Mouse (Mus musculus): ENCODE data around the gene Dock11. TPM values are rescaled to one million over a fixed set of nuclear protein-coding genes. Genes with fewer than 3 reads are reported as not detected.

The Dock11 gene
- total and polyA plus RNA-seq, 3 experiments = 0.30 to 7.1 (median 4.6) TPM

DNA sequence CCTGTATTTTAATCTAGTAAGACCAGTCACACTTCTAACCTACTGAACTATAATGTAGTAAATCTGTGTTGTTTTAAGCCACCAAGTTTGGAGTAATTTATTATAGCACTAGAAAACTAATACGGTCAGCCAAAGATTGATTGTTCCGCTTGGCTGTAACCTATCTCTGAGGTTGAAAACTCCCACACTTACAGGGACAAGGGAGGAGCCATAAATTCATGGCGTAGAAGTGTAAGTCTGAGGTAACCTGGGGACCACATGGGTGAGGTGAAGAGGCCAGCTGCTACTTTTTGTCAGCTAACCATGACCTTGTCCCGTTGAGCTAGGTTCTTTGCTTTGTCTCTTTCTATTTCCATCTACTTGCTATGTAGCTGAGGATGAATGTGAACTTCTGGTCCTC, 61.5 kb downstream of the Dock11 start:
- no peak for DNase-seq

GRCm38 (mm10) chrX:35951945-35952344, 63.3 kb downstream of the Dock11 start:
- DNase-seq = no peak

GRCm38 (mm10) chrX:35952521-35953095, 64.0 kb downstream of the Dock11 start:
- no peak for DNase-seq

DNA sequence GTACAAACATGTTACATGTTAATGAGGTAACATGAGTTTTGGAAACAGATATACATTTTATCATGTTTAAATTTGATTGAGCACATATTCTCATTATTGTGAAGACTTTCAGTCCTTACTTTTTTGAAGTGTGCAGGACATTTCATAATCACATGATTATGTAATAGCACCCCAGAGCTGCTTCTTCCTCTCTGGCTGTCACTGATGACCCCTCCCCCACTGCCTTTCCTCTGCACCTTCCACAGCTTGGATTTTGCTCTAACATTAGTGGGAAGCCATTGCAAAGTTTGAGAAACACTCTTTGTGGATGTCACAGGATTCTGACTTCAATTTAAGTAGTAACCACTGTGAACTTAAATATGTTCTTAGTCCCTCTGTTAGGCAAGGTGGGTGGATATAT, 67.6 kb downstream of the Dock11 start:
- no peak for DNase-seq

GRCm38 (mm10) chrX:35963087-35963486, 74.5 kb downstream of the Dock11 start:
- DNase-seq = no peak

GRCm38 (mm10) chrX:35969276-35969675, 80.6 kb downstream of the Dock11 start:
- DNase-seq = no peak

GRCm38 (mm10) chrX:35976657-35977056, 88.0 kb downstream of the Dock11 start:
- DNase-seq = no peak

DNA sequence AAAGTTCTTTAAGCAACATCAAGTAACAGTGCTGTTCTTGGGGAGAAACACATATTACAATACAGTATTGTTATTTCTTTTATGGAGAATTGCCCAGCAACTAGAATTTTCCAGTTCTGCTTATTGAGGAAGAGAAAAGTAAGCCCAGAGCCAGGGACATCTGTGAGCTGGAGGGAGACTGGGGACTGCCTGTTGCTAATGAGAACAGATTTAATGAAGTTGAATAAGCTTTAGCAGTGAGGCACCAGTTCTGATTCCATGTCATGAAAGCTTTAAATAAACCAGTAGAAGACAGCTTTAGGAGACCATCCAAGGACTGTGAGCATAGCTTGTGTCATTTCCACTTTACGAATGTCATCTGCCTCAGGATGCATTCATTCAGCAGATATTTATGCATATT, 99.3 kb downstream of the Dock11 start:
- no peak for DNase-seq

DNA sequence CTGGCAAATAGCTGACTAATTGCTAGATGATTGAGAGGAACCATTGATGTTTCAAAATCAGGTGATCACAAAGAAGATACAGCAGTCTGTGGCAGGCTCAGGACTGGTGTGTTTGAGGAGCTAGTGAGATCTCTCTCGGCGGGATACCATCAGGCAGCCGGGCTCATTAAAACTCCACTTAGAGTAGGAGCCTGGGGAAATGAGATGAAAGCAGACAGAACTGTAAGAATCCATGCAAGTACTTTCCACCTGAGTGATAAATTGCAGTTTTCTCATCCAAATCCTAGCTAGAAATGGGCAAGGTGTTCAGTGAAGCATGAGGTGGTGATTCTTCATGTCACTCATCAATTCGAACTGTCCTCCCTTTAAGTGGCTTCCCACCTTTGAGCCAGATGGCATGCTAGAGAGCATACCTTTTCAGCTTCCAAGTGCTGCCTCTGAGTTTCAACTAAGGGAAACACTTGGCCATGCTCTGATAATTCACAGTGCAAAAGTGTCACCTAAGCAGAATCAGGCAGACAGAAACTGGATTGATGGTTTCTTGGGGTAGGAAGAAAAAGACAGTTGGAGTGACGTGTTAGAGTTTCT, 102.0 kb downstream of the Dock11 start:
- no peak for DNase-seq

- DNase-seq = no peak
Observed at GRCm38 (mm10) chrX:35994226-35994625, 105.6 kb downstream of the Dock11 start.

DNA sequence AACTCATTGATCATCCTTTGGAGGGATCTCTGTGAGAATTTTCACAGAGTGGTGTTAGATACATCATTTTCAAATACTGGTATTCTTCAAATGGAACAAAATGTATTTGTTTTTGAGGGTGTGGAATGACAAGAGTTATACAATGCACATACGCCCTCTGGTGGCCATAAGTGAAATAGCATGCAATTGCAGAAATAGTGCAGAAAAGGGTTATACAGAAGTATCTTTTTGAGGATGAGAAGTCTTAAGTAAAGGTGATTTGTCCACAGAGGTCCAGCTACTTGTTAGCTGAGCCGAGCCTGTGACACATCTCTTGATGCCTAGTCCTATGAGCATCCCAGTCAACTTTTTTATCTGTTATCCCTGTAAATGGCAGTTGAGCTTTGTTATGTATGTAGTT, 108.4 kb downstream of the Dock11 start:
- no peak for DNase-seq

DNA sequence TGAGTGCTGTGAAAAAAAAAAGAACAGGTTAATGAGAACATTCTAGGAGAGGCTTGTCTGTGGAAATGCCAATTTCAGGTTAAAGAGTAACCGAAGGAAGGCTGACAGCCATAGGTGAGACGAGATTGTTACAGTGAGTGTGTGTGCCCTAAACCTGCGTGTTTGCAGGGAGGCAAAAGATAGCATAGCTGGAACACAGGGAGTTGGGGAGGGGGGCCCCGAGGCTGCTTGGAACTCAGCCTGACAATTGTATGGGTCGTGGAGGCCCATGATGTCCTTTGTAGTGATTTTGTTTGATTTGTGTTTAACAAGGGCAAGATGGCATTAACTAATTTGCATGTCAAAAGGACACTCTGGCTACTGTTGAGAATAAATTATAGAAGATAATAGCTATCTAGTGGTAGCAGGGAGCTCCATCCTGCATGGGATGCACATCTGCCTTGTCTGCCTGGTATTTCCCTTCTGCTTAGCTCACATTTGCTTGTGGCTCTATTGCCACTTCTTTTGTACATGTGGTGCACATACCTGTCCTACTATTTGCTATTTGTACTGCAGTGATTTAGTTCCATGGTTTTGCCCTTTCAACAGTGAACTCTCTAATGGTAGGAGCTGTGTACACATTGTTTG, 109.3 kb downstream of the Dock11 start:
- no peak for DNase-seq

GRCm38 (mm10) chrX:36025651-36026050, 137.0 kb downstream of the Dock11 start:
- no peak for DNase-seq

- DNase-seq = no peak
Observed at GRCm38 (mm10) chrX:36031113-36031512, 142.5 kb downstream of the Dock11 start.

DNA sequence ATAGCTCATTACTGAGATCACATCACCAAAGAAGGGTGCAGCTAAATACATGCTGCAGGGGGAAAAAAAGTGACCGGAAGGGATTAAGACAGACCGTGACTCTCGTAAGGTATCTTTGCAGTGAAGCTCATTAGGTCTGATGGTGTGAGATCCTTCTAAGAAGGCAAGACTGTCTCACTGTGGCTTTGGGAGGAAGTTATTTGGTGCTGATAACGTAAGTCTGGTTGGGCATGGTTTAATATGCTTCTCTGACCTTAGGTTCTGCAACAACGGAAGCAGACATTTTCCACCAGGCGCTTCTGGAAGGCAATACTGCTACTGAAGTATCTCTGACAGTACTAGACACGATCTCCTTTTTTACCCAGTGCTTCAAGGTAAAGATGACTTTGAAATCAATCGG, 145.4 kb downstream of the Dock11 start:
- no peak for DNase-seq

GRCm38 (mm10) chrX:36045731-36046130, 157.1 kb downstream of the Dock11 start:
- DNase-seq = no peak

DNA sequence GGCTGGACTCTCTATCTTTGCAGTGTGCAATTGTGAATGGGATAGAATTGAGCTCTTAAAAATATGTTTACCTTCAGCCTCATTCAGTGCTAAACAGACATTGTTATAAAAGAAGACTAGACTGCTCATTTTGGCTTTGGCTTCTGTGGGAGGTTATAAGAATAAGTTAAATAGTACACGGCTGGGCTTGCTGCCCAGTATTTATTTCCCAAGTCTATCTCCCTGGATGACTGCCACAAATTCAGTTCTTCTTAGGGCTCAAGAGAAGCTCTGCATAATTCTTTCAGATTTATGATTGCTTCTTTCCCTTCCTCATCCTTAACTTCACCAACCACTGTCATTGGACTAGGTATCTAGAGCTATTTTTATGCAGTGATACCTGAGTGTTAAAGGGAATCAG, 158.8 kb downstream of the Dock11 start:
- DNase-seq = peak; percentile 14

DNA sequence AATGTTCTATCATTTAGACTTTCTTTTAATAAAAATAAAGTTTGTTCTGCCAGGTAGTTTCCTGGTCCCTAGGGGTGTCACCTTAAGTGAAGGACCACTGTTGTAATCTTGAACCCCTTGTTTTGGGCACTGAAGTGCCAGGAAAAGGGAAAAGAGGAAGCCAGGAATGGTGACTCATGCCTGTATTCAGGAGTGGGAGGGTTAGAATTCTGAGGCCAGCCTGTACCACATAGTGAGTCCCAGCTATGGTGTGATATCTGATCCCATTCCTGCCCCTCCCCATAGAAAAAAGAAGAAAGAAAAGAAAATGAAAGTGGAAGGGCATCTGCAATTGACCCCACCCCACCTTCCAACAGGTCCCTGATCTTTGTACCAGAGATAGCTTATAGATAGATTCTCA, 161.7 kb downstream of the Dock11 start:
- no peak for DNase-seq

- no peak for DNase-seq
Observed at GRCm38 (mm10) chrX:36073997-36074396, 185.4 kb downstream of the Dock11 start.

DNA sequence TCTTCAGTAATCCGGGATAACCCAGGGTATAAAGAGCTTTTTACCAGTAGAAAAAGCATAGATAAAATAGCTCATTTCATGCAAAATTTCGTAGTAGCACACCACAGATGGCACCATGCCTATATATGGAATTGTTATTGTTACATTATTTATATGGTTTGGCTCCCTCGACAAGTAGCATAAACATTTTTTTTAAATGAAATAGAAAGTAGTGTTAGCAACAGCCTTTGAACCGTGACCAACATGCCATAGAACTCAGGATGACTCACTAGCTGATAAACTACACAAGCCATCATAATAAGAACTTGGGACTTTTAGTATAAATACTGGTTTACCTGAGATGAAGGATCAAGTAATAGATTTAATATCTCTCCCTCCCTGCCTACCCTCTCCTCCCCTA, 188.5 kb downstream of the Dock11 start:
- DNase-seq = no peak

DNA sequence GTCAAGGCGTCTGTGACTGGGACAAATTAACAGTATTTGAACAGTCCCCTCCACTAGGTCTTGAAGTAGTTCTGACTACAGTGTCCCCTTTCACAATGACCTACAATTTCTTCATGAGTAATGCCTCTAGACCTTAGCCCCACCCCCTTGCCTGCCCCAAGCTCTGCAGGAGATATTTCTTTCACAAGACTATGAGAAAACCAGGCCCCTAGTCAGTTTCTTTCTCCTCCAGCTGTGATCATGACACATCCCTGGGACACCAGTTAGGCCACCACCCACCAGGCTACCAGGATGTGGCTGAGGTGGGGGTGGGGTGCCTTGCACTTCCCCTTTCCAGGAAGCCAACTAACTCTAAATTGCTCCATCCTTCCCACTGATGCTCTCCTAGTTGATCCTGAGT, 194.3 kb downstream of the Dock11 start:
- DNase-seq = peak; percentile 45

GRCm38 (mm10) chrX:36088464-36089256, 200.0 kb downstream of the Dock11 start:
- DNase-seq = no peak

- no peak for DNase-seq
Observed at GRCm38 (mm10) chrX:36100883-36101282, 212.3 kb downstream of the Dock11 start.

Measured in adrenal gland, adult 2 months (tissue).